Mouse (Mus musculus) natural killer cell, adult 2 months (primary cell): Measurements from ENCODE around the gene Myo16.
A peak's percentile ranks its signal among the peaks of the same experiment; 100 is the strongest.

Experiments
- DNase-seq, 2 experiments: peaks; one replicate each; pipeline ENCODE4 v3.0.0; 2022; ENCODE audit warnings: low spot score in 2 of 2

Myo16 gene

GRCm38 (mm10) chr8:10472371-10472770, 318.7 kb downstream of the Myo16 start:
- DNase-seq, result no peak

GRCm38 (mm10) chr8:10474446-10474845, 320.7 kb downstream of the Myo16 start:
- no peak for DNase-seq

- no peak for DNase-seq
Measured at GRCm38 (mm10) chr8:10479059-10479458, 325.3 kb downstream of the Myo16 start.

GRCm38 (mm10) chr8:10480850-10481249, 327.1 kb downstream of the Myo16 start:
- DNase-seq, result peak; percentile 71 to 87

GRCm38 (mm10) chr8:10482064-10482463, 328.4 kb downstream of the Myo16 start:
- no peak for DNase-seq

GRCm38 (mm10) chr8:10482880-10483279, 329.2 kb downstream of the Myo16 start:
- DNase-seq, result no peak

GRCm38 (mm10) chr8:10483841-10484240, 330.1 kb downstream of the Myo16 start:
- no peak for DNase-seq

- no peak for DNase-seq
Measured at GRCm38 (mm10) chr8:10489738-10490419, 336.2 kb downstream of the Myo16 start.

- DNase-seq, result no peak
Measured at GRCm38 (mm10) chr8:10490420-10490784, 336.7 kb downstream of the Myo16 start.

GRCm38 (mm10) chr8:10490874-10491273, 337.2 kb downstream of the Myo16 start:
- no peak for DNase-seq

GRCm38 (mm10) chr8:10499846-10500245, 346.1 kb downstream of the Myo16 start:
- peak; percentile 24 to 59 for DNase-seq

- DNase-seq, result no peak
Measured at GRCm38 (mm10) chr8:10500465-10500864, 346.8 kb downstream of the Myo16 start.

- DNase-seq, result no peak
Measured at GRCm38 (mm10) chr8:10501750-10502149, 348.0 kb downstream of the Myo16 start.

GRCm38 (mm10) chr8:10512105-10512504, 358.4 kb downstream of the Myo16 start:
- DNase-seq, result no peak

GRCm38 (mm10) chr8:10517381-10517780, 363.7 kb downstream of the Myo16 start:
- DNase-seq, result no peak

- DNase-seq, result no peak
Measured at GRCm38 (mm10) chr8:10519276-10519675, 365.6 kb downstream of the Myo16 start.

- no peak for DNase-seq
Measured at GRCm38 (mm10) chr8:10521463-10521862, 367.8 kb downstream of the Myo16 start.

GRCm38 (mm10) chr8:10525686-10526085, 372.0 kb downstream of the Myo16 start:
- no peak for DNase-seq

- DNase-seq, result peak in 1 of 2 experiments; percentile 23
Measured at GRCm38 (mm10) chr8:10526616-10527015, 372.9 kb downstream of the Myo16 start.

- peak; percentile 40 to 63 for DNase-seq
Measured at GRCm38 (mm10) chr8:10534619-10535286, 381.0 kb downstream of the Myo16 start.

- no peak for DNase-seq
Measured at GRCm38 (mm10) chr8:10538319-10538718, 384.6 kb downstream of the Myo16 start.

- DNase-seq, result no peak
Measured at GRCm38 (mm10) chr8:10539665-10540064, 386.0 kb downstream of the Myo16 start.

- DNase-seq, result no peak
Measured at GRCm38 (mm10) chr8:10545890-10546289, 392.2 kb downstream of the Myo16 start.
